Mouse (Mus musculus): ENCODE results near the gene Preb. TPM values are rescaled to one million over a fixed set of nuclear protein-coding genes. Genes with fewer than 3 reads are reported as not detected.

Gene Preb
- total and polyA plus RNA-seq, 3 experiments = 87.3 to 145 (median 96.5) TPM

DNA sequence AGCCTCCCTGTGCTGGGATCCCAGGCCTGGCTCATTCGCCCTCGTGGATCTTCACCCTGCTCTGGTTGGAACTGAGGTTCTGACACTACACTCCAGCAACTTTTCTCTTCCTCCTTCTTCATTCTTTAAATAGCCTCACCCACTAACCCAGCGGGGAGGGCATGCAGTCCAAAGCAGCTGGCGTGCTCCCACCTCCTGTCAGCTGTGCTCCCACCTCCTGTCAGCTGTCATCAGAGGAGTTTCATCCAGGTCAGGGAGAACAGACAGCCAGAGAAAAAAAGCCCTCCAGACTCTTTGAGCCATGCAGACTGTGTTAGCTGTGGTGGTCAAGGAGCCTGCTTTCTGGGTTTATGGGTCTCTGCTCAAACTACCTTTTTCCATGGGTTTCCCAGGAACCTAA, 28.8 kb downstream of the Preb start:
- in situ Hi-C loops (cut with MboI; ENCODE audit: low pct_ligation_motif_present, low pct_unique_long_range_greater_than_20kb, low sequenced_read_pairs) = no loop called here
- Histone ChIP-seq H3K4me2 (ENCODE audit: insufficient read depth, low read depth, poor library complexity, severe bottlenecking) (no peak overlapping the region), H3K27me3 (replicated peaks) (peaks cover 46% of the 10 kb centered on the region), H3K9ac (ENCODE audit: insufficient read depth, low read depth) (no peak overlapping the region), H3K4me3 (replicated peaks in 1 of 3; ENCODE audit: low read depth in 2 of 3, low read length in 2 of 3, poor library complexity in 1 of 3) (no peak overlapping the region), H3K4me1 (ENCODE audit: control insufficient read depth in 1 of 2, insufficient read depth in 2 of 2) (peaks cover 0 to 14% of the 10 kb centered on the region in 2 experiments; a peak in 3 of 4 replicates), H3K9me3 (replicated peaks; ENCODE audit: low read length) (no peaks in the 10 kb centered on the region), H3K79me2 (replicated peaks; ENCODE audit: control insufficient read depth, extremely low read depth, insufficient read depth, poor library complexity, severe bottlenecking) (no peaks in the 10 kb centered on the region), H3K27ac (ENCODE audit: insufficient read depth, low read depth) (no peak overlapping the region), H3K36me3 (replicated peaks in 1 of 2; ENCODE audit: control insufficient read depth in 1 of 2, insufficient read depth in 1 of 2, low read length in 1 of 2) (no peaks in the 10 kb centered on the region)
- TF ChIP-seq ZKSCAN1 (IDR thresholded peaks at IDR 0.05; ENCODE audit: borderline replicate concordance, low read depth, low read length) (no peak), ETS1 (conservative IDR thresholded peaks at IDR 0.05; ENCODE audit: low read depth, low read length) (no peak), EP300 (IDR thresholded peaks at IDR 0.05; ENCODE audit: low read length) (no peak), PAX5 (IDR thresholded peaks at IDR 0.05; ENCODE audit: low read length) (no peak), CHD1 (IDR thresholded peaks at IDR 0.05; ENCODE audit: low read depth, low read length) (no peak), TBP (conservative IDR thresholded peaks at IDR 0.05; ENCODE audit: low read depth, low read length) (no peak), MEF2A (IDR thresholded peaks at IDR 0.05; ENCODE audit: borderline replicate concordance, low read depth, low read length) (no peak)
- no peak for DNase-seq (ENCODE audit: extremely low read depth)
- dilution Hi-C loops (cut with MboI; ENCODE audit: extremely low pct_ligation_motif_present, extremely low pct_unique_long_range_greater_than_20kb, low sequenced_read_pairs) = no loop called here

DNA sequence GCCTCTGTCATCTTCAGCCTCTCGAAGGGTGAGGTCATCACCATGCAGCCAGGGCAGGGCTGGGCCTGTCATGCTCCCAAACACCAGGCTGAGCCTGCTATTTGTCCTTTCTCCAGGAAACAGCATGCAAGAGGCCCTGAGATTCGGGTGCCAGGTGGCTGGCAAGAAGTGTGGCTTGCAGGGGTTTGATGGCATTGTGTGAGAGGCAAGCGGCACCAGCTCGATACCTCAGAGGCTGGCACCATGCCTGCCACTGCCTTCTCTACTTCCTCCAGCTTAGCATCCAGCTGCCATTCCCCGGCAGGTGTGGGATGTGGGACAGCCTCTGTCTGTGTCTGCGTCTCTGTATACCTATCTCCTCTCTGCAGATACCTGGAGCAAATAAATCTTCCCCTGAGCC, 29.3 kb downstream of the Preb start:
- Histone ChIP-seq H3K9me3 (replicated peaks; ENCODE audit: low read length) (no peaks in the 10 kb centered on the region), H3K4me1 (ENCODE audit: control insufficient read depth in 1 of 2, insufficient read depth in 2 of 2) (peaks cover 0 to 14% of the 10 kb centered on the region in 2 experiments; a peak in 3 of 4 replicates), H3K27ac (ENCODE audit: insufficient read depth, low read depth) (no peak overlapping the region), H3K4me3 (replicated peaks in 1 of 3; ENCODE audit: low read depth in 2 of 3, low read length in 2 of 3, poor library complexity in 1 of 3) (no peak overlapping the region), H3K27me3 (replicated peaks) (peaks cover 50% of the 10 kb centered on the region), H3K9ac (ENCODE audit: insufficient read depth, low read depth) (no peak overlapping the region), H3K36me3 (replicated peaks in 1 of 2; ENCODE audit: control insufficient read depth in 1 of 2, insufficient read depth in 1 of 2, low read length in 1 of 2) (no peaks in the 10 kb centered on the region), H3K4me2 (ENCODE audit: insufficient read depth, low read depth, poor library complexity, severe bottlenecking) (no peak overlapping the region), H3K79me2 (replicated peaks; ENCODE audit: control insufficient read depth, extremely low read depth, insufficient read depth, poor library complexity, severe bottlenecking) (no peaks in the 10 kb centered on the region)
- TF ChIP-seq RAD21 (IDR thresholded peaks at IDR 0.05; ENCODE audit: low read depth, low read length) (no peak), E2F4 (IDR thresholded peaks at IDR 0.05; ENCODE audit: insufficient replicate concordance, low read depth, low read length) (no peak), ELF1 (IDR thresholded peaks at IDR 0.05; ENCODE audit: low read depth, low read length) (no peak)
- in situ Hi-C loops (cut with MboI; ENCODE audit: low pct_ligation_motif_present, low pct_unique_long_range_greater_than_20kb, low sequenced_read_pairs) (no loop called here), dilution Hi-C loops (cut with MboI; ENCODE audit: extremely low pct_ligation_motif_present, extremely low pct_unique_long_range_greater_than_20kb, low sequenced_read_pairs) (no loop called here)
- DNase-seq (ENCODE audit: extremely low read depth) = no peak

DNA sequence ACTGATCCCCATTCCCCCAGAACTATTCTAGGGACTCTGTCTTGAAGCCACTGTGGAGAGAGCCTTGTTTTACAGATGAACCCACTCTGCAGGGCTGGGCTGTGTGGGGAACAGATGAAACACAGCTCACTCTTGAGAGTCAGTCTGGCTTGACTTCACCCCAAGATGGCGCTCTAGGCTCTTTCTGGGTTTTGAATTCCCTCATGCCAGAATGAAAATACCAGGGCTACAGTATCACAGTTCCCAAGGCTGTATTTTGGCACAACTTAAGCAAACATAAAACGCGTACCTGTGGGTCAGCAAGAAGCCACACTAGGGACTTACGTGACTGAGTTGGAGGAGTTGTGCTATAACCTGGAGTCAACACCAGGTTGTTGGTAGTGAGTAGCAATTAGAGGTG, 30.0 kb downstream of the Preb start:
- dilution Hi-C loops (cut with MboI; ENCODE audit: extremely low pct_ligation_motif_present, extremely low pct_unique_long_range_greater_than_20kb, low sequenced_read_pairs) = no loop called here

More for the DNA sequence above, 30.0 kb downstream of the Preb start:
- Histone ChIP-seq H3K9me3 (replicated peaks; ENCODE audit: low read length) (no peaks in the 10 kb centered on the region), H3K27me3 (replicated peaks) (peaks cover 52% of the 10 kb centered on the region), H3K36me3 (replicated peaks in 1 of 2; ENCODE audit: control insufficient read depth in 1 of 2, insufficient read depth in 1 of 2, low read length in 1 of 2) (no peaks in the 10 kb centered on the region), H3K9ac (ENCODE audit: insufficient read depth, low read depth) (no peak overlapping the region), H3K4me1 (ENCODE audit: control insufficient read depth in 1 of 2, insufficient read depth in 2 of 2) (peaks cover 0 to 14% of the 10 kb centered on the region in 2 experiments; a peak in 3 of 4 replicates), H3K27ac (ENCODE audit: insufficient read depth, low read depth) (no peak overlapping the region), H3K79me2 (replicated peaks; ENCODE audit: control insufficient read depth, extremely low read depth, insufficient read depth, poor library complexity, severe bottlenecking) (no peaks in the 10 kb centered on the region), H3K4me3 (replicated peaks in 1 of 3; ENCODE audit: low read depth in 2 of 3, low read length in 2 of 3, poor library complexity in 1 of 3) (no peak overlapping the region), H3K4me2 (ENCODE audit: insufficient read depth, low read depth, poor library complexity, severe bottlenecking) (no peak overlapping the region)
- TF ChIP-seq ZMIZ1 (IDR thresholded peaks at IDR 0.05; ENCODE audit: low read depth, low read length) = no peak
- TF ChIP-seq CHD2 (IDR thresholded peaks at IDR 0.05; ENCODE audit: low read length) = no peak
- TF ChIP-seq SMC3 (IDR thresholded peaks at IDR 0.05; ENCODE audit: low read depth, low read length) = peak; percentile 77
- TF ChIP-seq RAD21 (IDR thresholded peaks at IDR 0.05; ENCODE audit: low read depth, low read length) = peak; percentile 79
- peak; percentile 45 to 86 for TF ChIP-seq CTCF (conservative IDR thresholded peaks at IDR 0.05 in 1 of 2, IDR thresholded peaks at IDR 0.05 in 1 of 2; ENCODE audit: low read depth in 2 of 2, low read length in 2 of 2)
- no peak for TF ChIP-seq ZNF384 (IDR thresholded peaks at IDR 0.05; ENCODE audit: low read depth, low read length)
- TF ChIP-seq ZC3H11A (IDR thresholded peaks at IDR 0.05; ENCODE audit: low read depth, low read length) = no peak
- 0 out of 2 replicates have a peak, but pooled peaks have one; percentile 43 for TF ChIP-seq MYC (IDR thresholded peaks at IDR 0.05; ENCODE audit: low read depth, low read length)
- no peak for TF ChIP-seq CHD1 (IDR thresholded peaks at IDR 0.05; ENCODE audit: low read depth, low read length)
- in situ Hi-C loops (cut with MboI; ENCODE audit: low pct_ligation_motif_present, low pct_unique_long_range_greater_than_20kb, low sequenced_read_pairs) = no loop called here
- DNase-seq (ENCODE audit: extremely low read depth) = peak; percentile 54

Measured in CH12.LX (cell line).